Mouse (Mus musculus): ENCODE measurements at regions not wholly inside any gene's neighbourhood (a gene's known extent, or its start where the extent isn't known, plus 50 kb on each side); places are given as distances from the start of the nearest gene placed in this dataset.

DNA sequence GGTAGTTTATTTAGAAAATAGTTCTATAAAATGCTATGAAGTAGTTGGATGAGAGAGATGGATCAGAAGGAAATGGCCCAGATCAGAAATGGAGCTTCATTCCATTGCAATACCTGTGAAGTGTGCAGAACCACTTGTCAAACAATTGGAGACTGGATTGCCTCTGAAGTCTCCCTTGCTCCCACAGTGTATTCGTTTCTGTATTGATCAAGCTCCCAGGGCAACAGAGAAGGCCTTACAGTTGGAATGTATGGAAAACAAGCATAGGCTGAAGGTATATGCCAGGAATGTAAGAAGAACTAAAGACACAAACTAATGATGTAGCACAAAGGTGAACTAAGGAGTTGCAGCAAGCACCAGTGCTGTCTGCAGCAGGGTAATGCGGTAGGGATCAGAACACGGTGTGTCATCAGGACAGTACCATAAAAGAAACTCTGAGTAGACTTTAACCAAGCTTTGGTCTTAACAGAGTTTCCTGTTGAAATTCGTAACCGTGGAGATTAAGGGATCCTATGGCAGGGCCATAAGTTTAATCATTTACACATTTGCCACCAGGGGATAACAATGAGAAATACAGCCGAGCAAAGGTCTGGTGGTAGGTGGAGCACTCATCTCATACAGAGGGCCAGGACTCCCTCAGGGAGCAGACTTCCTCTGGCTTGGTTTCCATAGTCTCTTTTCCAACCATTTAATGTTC, 732.9 kb upstream of the 2610301B20Rik start:
- DNase-seq (ENCODE audit: low read depth, low spot score): no peak

DNA sequence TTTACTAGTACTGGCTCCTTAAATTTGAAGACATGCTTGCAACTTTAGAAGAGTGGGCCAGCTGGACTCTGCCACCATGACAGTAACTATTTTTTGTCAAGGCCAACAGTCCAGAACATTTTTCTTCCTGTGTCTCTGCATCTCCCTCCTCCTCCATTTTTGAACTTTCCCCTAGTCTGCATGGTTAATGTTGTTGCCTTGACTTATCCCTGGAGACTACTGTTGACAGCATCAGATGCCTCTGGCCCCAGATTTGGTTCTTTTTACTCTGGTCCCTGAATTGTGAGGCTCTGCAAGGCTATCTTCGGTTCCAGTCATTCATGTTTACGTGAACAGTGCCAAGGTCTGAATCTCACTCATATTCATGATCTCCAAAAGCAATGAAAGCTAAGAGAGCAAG, 724.4 kb upstream of the 2610301B20Rik start:
- DNase-seq (ENCODE audit: low read depth, low spot score): no peak

DNA sequence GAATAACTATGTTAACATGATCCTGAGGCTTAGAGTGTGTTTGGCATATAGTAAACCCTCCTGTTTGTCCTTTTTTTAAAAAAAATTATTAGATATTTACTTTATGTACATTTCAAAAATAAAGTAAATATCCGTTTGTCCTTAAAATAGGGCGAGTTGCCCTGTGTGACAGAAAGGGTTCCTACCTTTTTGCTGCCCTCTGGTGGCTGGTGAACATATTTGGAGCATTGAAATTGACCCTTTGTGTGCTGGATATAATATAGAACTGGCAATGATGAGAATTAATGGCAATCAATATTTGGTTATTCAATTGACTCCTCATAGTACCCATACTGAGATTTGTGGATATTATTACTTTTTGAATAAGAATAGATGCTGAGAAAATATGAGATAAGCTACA, 723.8 kb upstream of the 2610301B20Rik start:
- DNase-seq (ENCODE audit: low read depth, low spot score): peak; percentile 2

DNA sequence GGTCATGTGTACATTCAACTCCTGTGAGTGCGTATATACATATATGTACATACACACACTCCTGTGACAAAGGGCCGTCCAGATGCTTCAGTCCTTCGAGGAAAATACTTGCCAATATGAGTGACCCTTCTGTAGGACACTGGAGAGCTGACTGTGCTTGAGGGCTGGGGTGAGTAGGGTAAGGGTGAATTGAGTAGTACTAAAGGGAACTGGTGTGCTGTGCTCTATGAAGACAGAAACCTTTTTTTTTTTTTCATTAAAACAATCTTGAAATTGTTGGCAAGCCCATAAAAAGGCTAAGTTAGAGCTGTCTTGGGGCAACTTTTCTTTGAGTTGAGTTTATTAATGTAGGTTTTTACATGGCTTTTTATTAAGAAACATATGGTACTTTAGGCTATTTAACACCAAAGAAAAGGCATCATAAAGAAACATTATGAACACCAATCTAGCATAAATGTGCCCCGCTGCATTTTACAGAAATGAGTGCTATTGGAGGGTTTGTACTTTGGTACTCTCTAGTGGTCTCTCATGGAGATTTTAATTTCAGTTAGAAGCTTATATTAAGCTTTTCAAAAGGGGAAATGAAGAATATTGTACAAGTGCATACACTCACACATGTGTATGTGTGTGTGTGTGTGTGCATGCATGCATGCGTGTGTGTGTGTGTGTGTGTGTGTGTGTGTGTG, 718.5 kb upstream of the 2610301B20Rik start:
- DNase-seq (ENCODE audit: low read depth, low spot score): no peak

DNA sequence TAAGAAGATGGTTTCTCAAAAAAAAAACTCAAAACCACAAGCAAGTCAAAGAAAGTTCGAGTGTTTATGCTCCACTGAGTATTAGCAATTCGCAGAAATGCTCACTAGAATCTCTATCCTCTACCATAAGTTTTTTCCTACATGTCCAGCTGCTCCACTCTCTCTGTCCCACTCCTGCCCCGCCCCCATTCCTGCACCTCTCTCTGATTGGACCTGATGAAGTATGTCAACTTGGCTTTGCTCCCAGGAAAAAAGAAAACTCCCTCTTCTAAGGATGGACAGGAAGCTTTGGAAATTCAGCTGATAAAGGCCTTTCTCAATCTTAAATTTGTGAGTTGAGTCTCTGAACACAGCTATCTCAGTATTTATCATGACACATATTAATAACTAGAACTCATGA, 684.4 kb upstream of the 2610301B20Rik start:
- DNase-seq (ENCODE audit: low read depth, low spot score): no peak

DNA sequence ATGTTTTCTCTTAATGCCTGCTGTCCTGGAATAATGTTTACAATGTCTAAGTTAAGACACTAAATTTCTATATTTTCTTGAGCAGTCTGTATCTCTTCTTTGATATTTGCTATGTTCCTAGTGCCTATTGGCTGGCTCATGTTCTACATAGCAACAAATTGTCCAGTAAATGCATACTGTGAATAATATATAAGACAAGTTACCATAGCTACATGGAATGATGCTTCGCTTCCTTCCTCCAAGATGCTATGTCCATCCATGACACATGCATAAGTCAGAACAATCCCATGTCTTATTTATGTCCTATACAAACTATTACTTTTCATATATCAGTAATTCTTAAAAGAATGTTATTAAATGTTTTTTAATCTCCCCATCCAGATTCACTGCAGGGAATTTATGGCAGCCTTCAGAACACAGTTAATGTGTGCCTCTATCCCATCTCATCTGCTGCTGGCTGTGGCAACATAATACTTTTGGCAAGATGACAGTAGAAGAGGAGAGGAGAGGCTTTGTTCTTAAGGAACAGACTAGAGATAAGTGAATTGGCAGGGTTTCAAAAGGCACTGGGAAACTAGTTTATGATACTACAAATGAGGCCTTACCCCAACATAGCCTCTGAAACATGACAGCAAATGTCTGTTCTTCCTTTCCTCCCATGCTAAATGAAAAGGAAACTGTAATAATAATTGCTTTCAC, 676.9 kb upstream of the 2610301B20Rik start:
- no peak for DNase-seq (ENCODE audit: low read depth, low spot score)

DNA sequence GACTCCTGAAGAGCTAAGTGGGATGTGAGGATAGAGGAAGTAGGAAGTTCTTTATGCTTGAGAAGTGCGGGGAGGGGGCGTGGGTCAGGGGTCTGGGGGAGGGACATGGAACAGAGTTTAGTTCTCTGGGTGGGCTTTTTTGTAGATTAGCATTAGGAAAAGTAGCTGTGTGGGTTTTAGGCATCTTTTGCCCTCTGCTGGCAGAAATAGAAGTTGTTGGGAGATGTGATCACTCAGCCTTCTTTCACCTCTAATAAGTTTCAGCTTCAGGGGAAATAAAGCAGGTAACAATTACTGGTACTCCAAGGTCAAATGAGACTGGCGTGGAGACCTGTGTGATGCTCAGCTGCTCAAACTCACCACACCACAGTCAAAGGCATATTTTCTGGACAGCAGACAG, 672.5 kb upstream of the 2610301B20Rik start:
- DNase-seq (ENCODE audit: low read depth, low spot score): no peak

DNA sequence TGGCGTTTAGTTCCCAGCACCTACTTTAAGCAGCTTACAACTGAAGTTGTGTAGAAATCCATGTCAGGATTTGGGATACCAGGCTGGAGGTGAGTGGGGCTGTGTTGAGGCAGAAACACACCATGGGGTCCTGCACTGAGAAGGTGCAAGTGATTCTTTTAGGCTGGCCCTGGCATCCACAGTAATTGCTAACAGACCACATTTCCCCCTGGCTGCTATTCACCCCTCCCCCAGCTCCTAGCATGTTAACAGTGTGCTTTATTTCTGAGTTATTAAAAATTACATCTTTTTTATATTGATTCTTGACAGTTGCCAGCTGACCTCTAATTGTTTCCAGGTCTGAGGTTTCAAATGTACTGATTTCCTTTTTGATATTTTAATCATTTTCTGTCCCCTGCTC, 670.1 kb upstream of the 2610301B20Rik start:
- no peak for DNase-seq (ENCODE audit: low read depth, low spot score)

DNA sequence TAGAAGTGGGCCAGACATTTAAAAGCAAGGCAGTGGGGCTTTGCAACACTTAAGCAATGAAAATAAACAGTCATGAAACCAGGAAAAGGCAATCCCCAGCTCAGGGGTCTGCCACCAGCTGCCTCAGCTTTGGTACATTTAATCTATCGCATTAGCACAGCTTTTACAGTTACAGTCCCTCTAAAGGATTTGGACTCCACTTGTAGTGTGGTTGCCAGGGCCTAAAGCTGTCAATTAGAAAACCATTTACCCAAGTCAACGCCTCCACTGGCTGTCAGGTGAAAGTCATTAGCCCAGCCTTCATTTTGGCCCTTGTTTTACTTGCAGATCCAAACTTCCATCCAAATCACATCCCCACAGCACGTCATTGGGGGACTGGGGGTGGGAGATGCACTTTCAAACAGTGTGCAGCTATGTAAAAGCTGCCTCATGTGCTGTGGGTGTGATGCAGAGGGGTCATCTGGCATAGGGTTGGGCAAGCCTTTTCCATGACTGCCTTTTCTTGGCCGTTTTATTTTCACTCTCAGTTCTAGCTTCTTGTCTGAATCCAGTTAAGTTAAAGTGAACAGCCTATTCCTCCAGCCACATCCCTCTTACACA, 664.9 kb upstream of the 2610301B20Rik start:
- DNase-seq (ENCODE audit: low read depth, low spot score): no peak

DNA sequence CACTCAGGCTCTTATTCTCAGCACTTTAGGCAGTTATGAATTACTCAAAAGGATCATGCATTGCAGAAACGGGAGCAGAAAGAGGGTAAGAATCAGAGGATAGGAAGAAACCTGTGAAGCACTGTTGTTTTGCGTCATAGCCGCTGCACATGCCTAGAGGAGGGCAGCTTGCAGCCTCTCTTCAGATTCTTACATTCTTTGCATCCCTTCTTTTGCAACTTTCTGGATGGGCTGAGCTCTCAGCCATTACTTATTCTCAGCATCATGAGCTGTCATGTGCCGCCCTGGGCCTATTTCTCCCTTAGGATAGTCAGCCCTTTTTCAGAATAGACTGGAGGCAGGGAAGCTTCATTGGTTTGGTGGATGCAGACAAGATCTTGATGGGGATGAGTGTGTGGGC, 663.0 kb upstream of the 2610301B20Rik start:
- DNase-seq (ENCODE audit: low read depth, low spot score): no peak

DNA sequence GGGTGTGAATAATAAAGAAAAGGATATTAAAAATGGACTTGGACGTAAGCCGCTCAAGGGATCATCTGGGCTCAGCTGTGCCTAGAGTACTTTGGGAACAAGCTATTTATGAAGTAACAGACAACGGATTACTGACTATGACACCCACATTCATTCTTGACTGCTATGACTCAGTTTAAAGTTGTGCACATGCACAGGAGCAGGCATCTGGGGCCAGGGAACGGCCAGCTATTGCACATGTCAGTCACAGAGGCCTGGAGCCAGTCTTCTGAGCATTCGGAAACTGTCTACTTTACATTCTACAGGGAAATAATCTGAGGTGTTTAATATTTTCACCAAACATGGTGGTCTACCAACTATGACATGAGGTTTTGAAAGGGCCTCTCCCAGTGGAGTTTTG, 639.0 kb upstream of the 2610301B20Rik start:
- DNase-seq (ENCODE audit: low read depth, low spot score): no peak

DNA sequence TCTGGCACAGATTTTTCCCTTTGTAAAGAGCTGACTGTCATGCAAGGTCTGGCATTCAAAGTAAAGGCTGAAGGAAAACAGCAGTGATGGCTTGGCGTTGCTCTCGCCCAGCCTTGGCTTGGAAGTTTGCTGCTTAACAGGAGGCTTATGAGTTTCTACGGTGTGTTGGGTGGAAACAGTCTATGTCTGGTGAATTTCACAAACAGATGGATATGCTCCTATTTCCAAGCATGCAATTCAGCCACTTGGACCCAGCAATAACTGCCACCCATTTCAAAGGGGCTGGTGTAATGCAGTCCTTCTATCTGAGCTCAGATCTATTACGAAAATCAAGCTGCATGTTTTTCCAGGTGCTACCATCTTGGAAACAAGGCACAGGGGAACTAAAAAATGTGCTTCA, 632.2 kb upstream of the 2610301B20Rik start:
- DNase-seq (ENCODE audit: low read depth, low spot score): no peak

DNA sequence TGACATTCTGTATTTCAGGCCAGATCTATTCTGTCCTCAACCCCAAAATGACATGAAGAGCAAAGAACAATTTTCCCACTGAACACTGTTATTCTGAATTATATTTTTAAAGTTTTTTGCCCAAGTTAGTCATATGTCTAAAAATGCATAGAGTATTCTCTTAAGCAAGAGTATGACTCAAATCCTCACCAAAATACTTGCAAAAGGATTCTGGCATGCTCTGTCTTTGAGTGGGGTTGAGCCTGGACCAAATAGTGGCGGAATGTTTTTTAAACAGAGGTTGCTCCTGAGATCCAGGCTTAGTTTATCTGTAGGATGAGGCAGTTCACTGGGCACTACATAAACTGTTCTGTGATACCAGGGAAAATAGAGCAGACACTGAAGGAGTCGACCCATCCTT, 631.4 kb upstream of the 2610301B20Rik start:
- DNase-seq (ENCODE audit: low read depth, low spot score): no peak

DNA sequence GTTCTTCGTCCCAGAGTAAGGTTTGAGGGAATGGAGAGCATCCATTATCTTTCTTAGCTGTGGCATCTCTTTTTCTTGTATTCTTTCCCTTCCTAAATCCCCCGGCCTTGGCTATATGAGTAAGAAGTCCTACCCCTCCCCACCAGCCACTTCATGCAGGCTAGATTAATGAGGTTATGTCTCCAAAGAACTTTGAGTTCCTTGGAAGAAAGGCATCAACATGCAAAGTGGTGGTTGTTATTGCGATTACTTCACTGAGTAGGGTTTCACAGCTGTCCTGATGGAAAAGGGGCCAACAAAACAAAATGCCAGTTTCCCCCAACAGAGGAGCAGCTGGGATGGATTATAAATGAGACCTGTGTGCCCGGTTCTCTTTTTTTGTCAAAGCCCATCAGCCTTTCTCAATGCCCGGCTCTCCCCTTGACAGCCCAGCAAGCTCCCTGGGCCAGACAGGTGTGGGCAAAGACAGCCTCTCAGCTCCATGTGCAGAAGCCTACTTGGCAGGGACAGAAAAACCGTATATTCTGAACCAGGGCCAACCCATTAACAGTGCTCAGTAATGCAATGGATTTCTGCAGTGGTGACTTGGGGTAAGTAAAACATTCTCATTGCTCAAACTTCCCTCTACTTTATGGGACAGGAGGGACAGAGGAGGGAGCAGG, 620.1 kb upstream of the 2610301B20Rik start:
- DNase-seq (ENCODE audit: low read depth, low spot score): no peak

DNA sequence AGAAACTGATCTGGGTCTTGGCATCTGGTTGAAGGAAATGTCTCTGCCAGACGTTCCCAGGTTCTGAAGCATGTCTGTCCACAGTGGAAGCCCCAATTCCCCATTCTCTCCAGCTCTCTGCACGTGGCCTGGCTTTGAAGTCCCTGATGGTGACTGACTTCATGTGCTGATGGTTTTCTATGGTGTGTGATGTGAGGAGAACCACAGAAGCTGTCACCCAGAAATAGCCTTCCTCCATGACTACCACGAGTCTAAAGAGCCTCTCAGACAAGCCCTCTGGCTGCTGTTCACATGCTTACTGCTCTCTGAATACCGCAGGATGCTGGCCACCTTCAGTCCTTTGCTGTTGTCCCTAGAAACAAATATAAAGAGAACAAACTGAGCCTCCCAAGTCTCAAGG, 616.8 kb upstream of the 2610301B20Rik start:
- DNase-seq (ENCODE audit: low read depth, low spot score): no peak

DNA sequence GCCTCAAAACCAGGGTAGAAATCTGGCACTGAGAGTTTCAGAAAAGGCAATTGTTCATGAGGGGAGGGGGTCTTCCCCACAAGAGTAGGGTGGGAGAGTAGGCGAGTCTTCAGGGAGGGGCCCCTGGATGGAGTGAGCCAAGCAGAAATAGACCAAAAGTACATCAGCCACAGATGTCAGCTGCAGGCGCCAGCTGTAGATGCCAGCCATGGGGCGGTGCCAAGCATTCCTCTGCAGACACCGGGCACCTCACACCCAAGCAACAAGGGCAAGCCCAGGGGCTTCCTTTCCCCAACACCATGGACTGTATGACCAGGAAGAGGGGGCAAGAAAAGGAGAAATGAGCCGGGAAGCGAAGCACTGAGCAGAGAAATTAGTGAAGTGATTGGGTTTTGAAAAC, 613.9 kb upstream of the 2610301B20Rik start:
- DNase-seq (ENCODE audit: low read depth, low spot score): no peak

DNA sequence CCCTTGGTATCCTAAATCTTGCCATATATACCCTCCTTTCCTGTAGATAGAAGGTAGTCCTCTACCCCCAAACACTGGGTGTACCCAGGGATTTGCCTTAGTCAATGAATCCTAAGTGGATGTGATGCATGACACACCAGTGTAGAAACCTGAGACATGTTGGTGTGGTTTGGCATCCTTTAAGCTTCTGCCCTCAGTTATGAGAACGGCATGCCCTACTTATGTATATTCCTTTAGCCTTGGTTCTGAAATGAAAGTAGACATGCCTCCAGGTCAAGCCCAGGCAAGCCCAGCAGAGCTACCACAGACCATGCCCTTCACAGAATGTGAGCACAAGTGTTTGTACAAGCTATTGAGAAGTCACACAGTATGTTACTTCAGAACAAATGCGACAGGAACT, 608.4 kb upstream of the 2610301B20Rik start:
- DNase-seq (ENCODE audit: low read depth, low spot score): no peak

DNA sequence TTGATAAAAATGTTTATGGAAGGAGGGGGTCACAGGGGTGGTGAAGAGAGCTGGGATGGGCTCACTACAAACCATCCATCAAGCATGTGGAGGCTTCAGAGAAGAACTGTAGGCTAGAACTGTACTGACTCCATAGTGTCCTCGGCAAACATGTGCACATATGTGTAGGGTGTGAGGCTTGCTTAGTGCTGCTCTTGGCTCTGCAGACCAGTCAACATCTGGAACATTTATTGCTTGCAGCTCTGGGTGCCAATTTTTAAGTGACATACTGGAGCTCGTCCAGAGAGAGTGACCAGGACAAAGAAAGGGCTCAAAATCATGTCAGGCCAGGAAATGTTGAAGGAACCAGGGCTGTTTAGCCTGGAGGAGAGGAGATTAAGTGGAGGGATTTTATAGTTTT, 588.7 kb upstream of the 2610301B20Rik start:
- no peak for DNase-seq (ENCODE audit: low read depth, low spot score)

DNA sequence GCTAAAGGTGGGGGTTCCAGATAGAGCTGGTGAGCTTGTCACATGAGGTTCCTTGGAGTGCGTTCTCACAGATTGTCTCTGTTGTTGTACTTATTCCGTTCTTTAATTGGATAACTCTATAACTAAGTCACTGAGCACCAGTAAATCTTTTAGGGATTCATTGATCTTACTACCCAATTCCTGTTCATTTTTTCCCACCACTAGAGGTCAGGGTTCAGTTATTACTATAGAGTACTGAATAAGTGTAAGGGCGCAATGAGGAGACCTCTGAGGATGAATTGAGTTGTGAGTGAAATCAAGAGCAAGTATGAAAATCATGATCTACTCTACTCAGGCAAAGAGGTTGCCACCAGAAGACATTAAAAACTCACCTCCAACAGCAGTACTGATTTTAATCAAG, 584.0 kb upstream of the 2610301B20Rik start:
- DNase-seq (ENCODE audit: low read depth, low spot score): peak; percentile 1

DNA sequence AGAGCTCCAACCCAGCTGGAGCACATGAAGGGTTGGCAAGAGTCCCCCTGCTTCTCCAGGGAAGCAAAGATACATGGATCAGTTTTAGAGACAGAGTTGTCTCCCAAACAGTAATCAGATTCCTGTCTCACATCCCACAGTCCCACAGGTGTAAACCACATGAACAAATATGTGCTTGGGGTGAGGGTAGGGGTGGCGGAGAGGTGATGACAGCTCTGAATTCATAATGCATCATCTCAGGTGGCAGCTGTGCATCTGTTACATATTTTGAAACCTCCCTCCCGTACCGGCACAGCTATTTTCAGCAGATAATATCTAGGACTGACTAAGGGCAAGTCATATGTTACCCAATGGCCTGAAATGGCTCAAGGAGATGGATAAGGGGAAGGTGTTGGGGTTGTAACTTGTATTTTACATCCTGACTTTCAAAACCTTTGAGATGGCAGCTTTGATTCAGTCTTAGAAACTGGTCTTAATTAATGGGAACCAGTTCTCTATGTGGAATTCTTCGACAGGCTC, 579.2 kb upstream of the 2610301B20Rik start:
- no peak for DNase-seq (ENCODE audit: low read depth, low spot score)

DNA sequence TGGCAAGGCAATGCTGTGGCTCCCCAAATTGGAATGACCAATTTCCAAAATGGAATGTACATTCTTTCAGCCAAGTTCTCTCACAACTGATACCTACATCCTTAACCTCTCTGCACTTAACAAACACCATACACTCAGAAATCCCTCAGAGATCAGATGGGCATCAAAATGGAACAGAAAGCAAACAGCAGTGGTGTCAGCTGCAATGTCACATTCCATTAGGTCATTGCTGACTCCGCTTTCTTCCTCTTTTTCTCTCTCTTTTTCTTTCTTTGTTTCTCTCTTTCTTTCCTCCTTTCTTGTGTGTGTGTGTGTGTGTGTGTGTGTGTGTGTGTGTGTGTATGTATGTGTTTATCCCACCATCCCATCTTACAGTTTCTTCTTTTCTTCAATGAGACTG, 578.1 kb upstream of the 2610301B20Rik start:
- DNase-seq (ENCODE audit: low read depth, low spot score): no peak

DNA sequence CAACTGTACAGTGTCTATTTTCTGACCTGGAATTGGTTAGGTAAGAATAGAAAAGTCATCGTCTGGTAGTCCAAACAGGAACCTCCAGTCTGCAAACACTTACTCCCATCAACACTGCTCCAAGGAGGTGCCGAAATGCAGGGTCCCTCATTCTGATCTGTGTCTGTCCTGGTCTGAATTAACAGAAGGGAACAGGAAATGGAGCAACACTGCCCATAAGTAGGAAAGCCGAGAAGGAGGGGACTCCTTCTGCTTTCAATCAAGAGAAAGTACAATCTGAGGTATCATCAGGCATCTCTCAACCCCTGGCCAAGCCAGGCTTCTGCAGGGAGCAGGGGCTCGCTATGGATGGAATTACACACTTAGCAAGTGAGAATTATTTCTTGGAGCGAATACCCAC, 562.4 kb upstream of the 2610301B20Rik start:
- DNase-seq (ENCODE audit: low read depth, low spot score): no peak
